Mouse (Mus musculus): ENCODE results near the gene Arntl2. TPM values are rescaled to one million over a fixed set of nuclear protein-coding genes. Genes with fewer than 3 reads are reported as not detected.
A peak's percentile ranks its signal among the peaks of the same experiment; 100 is the strongest.

The Arntl2 gene
- total and polyA plus RNA-seq, 2 experiments from 2014 or later: 2.5 to 4.5 TPM

- peak; percentile 95 for TF ChIP-seq CTCF (IDR thresholded peaks at IDR 0.05)
- ATAC-seq (ENCODE audit: low FRiP score) (peak; percentile 73), DNase-seq (ENCODE audit: low spot score) (peak; percentile 65)
- Histone ChIP-seq H3K9me3 (ENCODE audit: low read length) (no peaks in the 10 kb centered on the region), H3K4me1 (ENCODE audit: insufficient read depth, low read length) (no peaks in the 10 kb centered on the region), H3K4me2 (ENCODE audit: low read depth, low read length, poor library complexity, severe bottlenecking) (no peak overlapping the region), H3K27ac (ENCODE audit: low read depth, low read length) (no peak overlapping the region), H3K4me3 (ENCODE audit: low read depth, low read length) (no peak overlapping the region), H3K9ac (replicated peaks; ENCODE audit: low read length, poor library complexity, severe bottlenecking) (no peak overlapping the region), H3K27me3 (ENCODE audit: insufficient read depth, low read length) (no peaks in the 10 kb centered on the region), H3K36me3 (ENCODE audit: insufficient read depth, low read length) (peaks cover 3% of the 10 kb centered on the region; the same call in 1 of the 2 replicates)
- 37% methylated on average over 16 of the region's 16 CpGs for WGBS
Observed at GRCm38 (mm10) chr6:146824727-146825486, 29.1 kb downstream of the Arntl2 start.

DNA sequence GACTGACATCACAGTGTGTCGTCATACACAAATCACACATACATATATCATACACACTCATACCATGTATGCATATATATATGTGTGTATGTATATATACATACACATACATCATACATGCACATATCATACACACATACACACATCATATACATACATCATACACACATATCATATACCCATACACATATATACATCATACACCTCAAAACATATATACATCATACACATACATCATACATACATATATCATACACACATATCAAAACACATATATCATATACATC lies 29.6 kb downstream of the Arntl2 start:
- no peak overlapping the region for H3K9ac ChIP-seq (replicated peaks; ENCODE audit: low read length, poor library complexity, severe bottlenecking)
- H3K4me1 ChIP-seq (ENCODE audit: insufficient read depth, low read length): no peaks in the 10 kb centered on the region
- no peak overlapping the region for H3K27ac ChIP-seq (ENCODE audit: low read depth, low read length)
- peak; percentile 19; the same call in 1 of the 2 replicates for ATAC-seq (ENCODE audit: low FRiP score)
- no peak overlapping the region for H3K4me3 ChIP-seq (ENCODE audit: low read depth, low read length)
- WGBS: 55% methylated on average over 1 of the region's 1 CpGs
- no peaks in the 10 kb centered on the region for H3K9me3 ChIP-seq (ENCODE audit: low read length)
- peaks cover 3% of the 10 kb centered on the region; the same call in 1 of the 2 replicates for H3K36me3 ChIP-seq (ENCODE audit: insufficient read depth, low read length)
- no peak for TF ChIP-seq CTCF (IDR thresholded peaks at IDR 0.05)
- H3K4me2 ChIP-seq (ENCODE audit: low read depth, low read length, poor library complexity, severe bottlenecking): no peak overlapping the region
- H3K27me3 ChIP-seq (ENCODE audit: insufficient read depth, low read length): no peaks in the 10 kb centered on the region
- no peak for DNase-seq (ENCODE audit: low spot score)

DNA sequence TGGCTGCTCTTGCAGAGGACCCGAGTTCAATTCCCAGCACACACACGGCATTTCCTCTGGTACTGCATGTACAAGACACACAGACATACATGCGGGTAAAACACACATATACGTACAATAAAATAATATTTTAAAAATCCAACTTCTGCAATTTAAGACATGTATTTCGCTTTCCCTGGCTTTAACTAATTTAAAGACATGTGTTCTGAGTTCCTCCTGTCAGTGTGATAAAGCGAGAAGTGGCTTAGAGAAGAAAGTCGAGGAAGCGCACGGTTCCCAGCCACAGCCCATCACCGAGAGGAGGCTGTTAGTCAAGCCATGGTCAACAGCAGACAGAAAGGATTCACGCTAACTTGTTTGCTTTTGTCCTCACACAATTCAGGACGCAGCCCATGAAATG lies 35.5 kb downstream of the Arntl2 start:
- 83% methylated on average over 12 of the region's 12 CpGs for WGBS
- H3K27ac ChIP-seq (ENCODE audit: low read depth, low read length): no peak overlapping the region

GRCm38 (mm10) chr6:146833485-146834314 lies 37.8 kb downstream of the Arntl2 start:
- H3K9me3 ChIP-seq (ENCODE audit: low read length): no peaks in the 10 kb centered on the region
- peak; percentile 85 for DNase-seq (ENCODE audit: low spot score)
- H3K9ac ChIP-seq (replicated peaks; ENCODE audit: low read length, poor library complexity, severe bottlenecking): no peak overlapping the region
- peak; percentile 78 for ATAC-seq (ENCODE audit: low FRiP score)
- no peaks in the 10 kb centered on the region for H3K27me3 ChIP-seq (ENCODE audit: insufficient read depth, low read length)
- no peaks in the 10 kb centered on the region for H3K4me1 ChIP-seq (ENCODE audit: insufficient read depth, low read length)
- no peak overlapping the region for H3K27ac ChIP-seq (ENCODE audit: low read depth, low read length)
- no peak overlapping the region for H3K4me2 ChIP-seq (ENCODE audit: low read depth, low read length, poor library complexity, severe bottlenecking)
- no peak overlapping the region for H3K4me3 ChIP-seq (ENCODE audit: low read depth, low read length)
- 69% methylated on average over 6 of the region's 6 CpGs for WGBS
- TF ChIP-seq CTCF (IDR thresholded peaks at IDR 0.05): peak; percentile 95
- peaks cover 3% of the 10 kb centered on the region; the same call in 1 of the 2 replicates for H3K36me3 ChIP-seq (ENCODE audit: insufficient read depth, low read length)

More for the DNA sequence above, 35.5 kb downstream of the Arntl2 start:
- no peaks in the 10 kb centered on the region for H3K27me3 ChIP-seq (ENCODE audit: insufficient read depth, low read length)
- ATAC-seq (ENCODE audit: low FRiP score) (no peak), DNase-seq (ENCODE audit: low spot score) (no peak)
- no peak for TF ChIP-seq CTCF (IDR thresholded peaks at IDR 0.05)
- H3K9ac ChIP-seq (replicated peaks; ENCODE audit: low read length, poor library complexity, severe bottlenecking): no peak overlapping the region
- H3K4me3 ChIP-seq (ENCODE audit: low read depth, low read length): no peak overlapping the region
- no peak overlapping the region for H3K4me2 ChIP-seq (ENCODE audit: low read depth, low read length, poor library complexity, severe bottlenecking)
- no peaks in the 10 kb centered on the region for H3K9me3 ChIP-seq (ENCODE audit: low read length)
- H3K36me3 ChIP-seq (ENCODE audit: insufficient read depth, low read length): peaks cover 3% of the 10 kb centered on the region; the same call in 1 of the 2 replicates
- no peaks in the 10 kb centered on the region for H3K4me1 ChIP-seq (ENCODE audit: insufficient read depth, low read length)

DNA sequence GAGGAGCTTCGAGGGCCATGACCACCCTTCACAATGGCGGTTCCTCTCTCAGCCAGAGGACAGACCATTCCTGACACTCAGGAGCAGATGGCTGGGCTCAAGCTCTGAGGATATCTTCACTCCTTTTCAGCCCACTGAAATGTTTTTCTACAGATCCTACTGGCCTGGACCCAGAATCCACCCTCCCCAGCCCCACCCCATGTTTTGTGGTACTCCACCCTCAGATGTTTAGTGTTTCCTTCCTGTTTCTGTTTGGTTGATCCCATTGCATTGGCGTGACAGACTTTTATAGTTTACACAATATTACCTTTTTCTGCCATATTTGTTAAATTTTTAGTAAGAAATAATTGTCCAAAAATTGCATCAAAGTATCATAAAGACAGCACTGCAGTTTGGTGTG lies 38.5 kb downstream of the Arntl2 start:
- TF ChIP-seq CTCF (IDR thresholded peaks at IDR 0.05): no peak
- no peaks in the 10 kb centered on the region for H3K27me3 ChIP-seq (ENCODE audit: insufficient read depth, low read length)
- H3K9me3 ChIP-seq (ENCODE audit: low read length): no peaks in the 10 kb centered on the region
- H3K36me3 ChIP-seq (ENCODE audit: insufficient read depth, low read length): peaks cover 3% of the 10 kb centered on the region; the same call in 1 of the 2 replicates
- DNase-seq (ENCODE audit: low spot score): no peak
- H3K4me1 ChIP-seq (ENCODE audit: insufficient read depth, low read length): no peaks in the 10 kb centered on the region
- ATAC-seq (ENCODE audit: low FRiP score): 0 out of 2 replicates have a peak, but pooled peaks have one; percentile 5
- H3K4me3 ChIP-seq (ENCODE audit: low read depth, low read length): no peak overlapping the region
- H3K27ac ChIP-seq (ENCODE audit: low read depth, low read length): no peak overlapping the region
- no peak overlapping the region for H3K9ac ChIP-seq (replicated peaks; ENCODE audit: low read length, poor library complexity, severe bottlenecking)
- WGBS: 81% methylated on average over 3 of the region's 3 CpGs
- no peak overlapping the region for H3K4me2 ChIP-seq (ENCODE audit: low read depth, low read length, poor library complexity, severe bottlenecking)

DNA sequence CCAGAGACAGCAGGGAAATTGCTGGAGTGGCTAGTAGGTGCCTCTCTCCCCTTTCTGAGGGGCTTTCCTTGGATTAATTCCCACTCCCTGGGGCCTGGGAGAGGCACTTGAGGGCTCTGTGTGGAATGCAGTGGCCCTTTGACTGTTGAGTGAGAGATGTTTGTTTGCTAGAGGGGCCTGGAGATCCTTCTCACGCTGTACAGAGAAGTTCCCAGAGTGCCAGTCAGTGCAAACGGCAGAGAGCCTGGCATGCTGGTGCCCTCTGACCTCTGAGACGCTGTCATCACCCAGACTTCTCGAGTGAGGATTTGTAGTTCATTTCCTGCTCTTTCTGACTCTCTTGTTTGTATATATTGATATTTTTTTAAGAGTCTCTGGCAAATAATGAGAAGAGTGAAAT lies 39.9 kb downstream of the Arntl2 start:
- 30% methylated on average over 4 of the region's 4 CpGs for WGBS
- no peak overlapping the region for H3K4me2 ChIP-seq (ENCODE audit: low read depth, low read length, poor library complexity, severe bottlenecking)
- H3K27me3 ChIP-seq (ENCODE audit: insufficient read depth, low read length): no peaks in the 10 kb centered on the region
- no peak overlapping the region for H3K9ac ChIP-seq (replicated peaks; ENCODE audit: low read length, poor library complexity, severe bottlenecking)
- DNase-seq (ENCODE audit: low spot score) (no peak), ATAC-seq (ENCODE audit: low FRiP score) (no peak)
- H3K4me3 ChIP-seq (ENCODE audit: low read depth, low read length): no peak overlapping the region
- H3K4me1 ChIP-seq (ENCODE audit: insufficient read depth, low read length): no peaks in the 10 kb centered on the region
- H3K27ac ChIP-seq (ENCODE audit: low read depth, low read length): no peak overlapping the region
- H3K9me3 ChIP-seq (ENCODE audit: low read length): no peaks in the 10 kb centered on the region
- no peak for TF ChIP-seq CTCF (IDR thresholded peaks at IDR 0.05)
- H3K36me3 ChIP-seq (ENCODE audit: insufficient read depth, low read length): peaks cover 3% of the 10 kb centered on the region; the same call in 1 of the 2 replicates
